Mouse (Mus musculus) heart, embryonic 16.5 days (tissue): Measurements from ENCODE around the gene Psmd9. TPM values are rescaled to one million over a fixed set of nuclear protein-coding genes. Genes with fewer than 3 reads are reported as not detected.

ENCODE experiments used
- ATAC-seq: fragments of 200-750 bp; cut with Nextera tagmentation; replicated peaks from 2 replicates; pipeline ENCODE4 v1.8.0; 2017; ENCODE audit warnings: moderate number of reproducible peaks; ENCODE audit not compliant: insufficient read depth, low FRiP score; ENCODE audit errors: extremely low read depth
- H3K27ac ChIP-seq: fragments of 300-500 bp; sonication (generic); 2 replicates; pipeline ENCODE4 v1.5.1; 2014; ENCODE audit warnings: mild to moderate bottlenecking, low read length, control low read depth, moderate library complexity
- H3K27me3 ChIP-seq: fragments of 300-500 bp; sonication (generic); 2 replicates; pipeline ENCODE4 v1.6.1; 2014; ENCODE audit warnings: low read length, mixed read lengths; ENCODE audit not compliant: control insufficient read depth, insufficient read depth
- H3K36me3 ChIP-seq: fragments of 300-500 bp; sonication (generic); 2 replicates; pipeline ENCODE4 v1.6.1; 2014; ENCODE audit not compliant: control insufficient read depth, insufficient read depth
- H3K4me1 ChIP-seq: fragments of 300-500 bp; sonication (generic); 2 replicates; pipeline ENCODE4 v1.6.1; 2014; ENCODE audit warnings: low read length, mixed read lengths; ENCODE audit not compliant: control insufficient read depth, insufficient read depth
- H3K4me2 ChIP-seq: fragments of 300-500 bp; sonication (generic); 2 replicates; pipeline ENCODE4 v1.6.1; 2014; ENCODE audit warnings: low read depth, mild to moderate bottlenecking, control low read depth, low read length
- H3K4me3 ChIP-seq: fragments of 300-500 bp; sonication (generic); 2 replicates; pipeline ENCODE4 v1.5.1; 2014; ENCODE audit warnings: mild to moderate bottlenecking, control low read depth, low read length
- H3K9ac ChIP-seq: fragments of 300-500 bp; sonication (generic); 2 replicates; pipeline ENCODE4 v1.6.1; 2014; ENCODE audit warnings: low read length, control low read depth
- H3K9me3 ChIP-seq: fragments of 300-500 bp; sonication (generic); replicated peaks from 2 replicates; pipeline ENCODE4 v1.6.1; 2016; ENCODE audit warnings: low read length; ENCODE audit not compliant: control insufficient read depth
- WGBS: fragments of 180-500 bp; shearing (Covaris S2); extraction: QIAGEN DNeasy Blood & Tissue Kit; methylation state at CpG from one replicate; pipeline ENCODE4 v1.1.7; 2014; 5-methylcytosine and 5-hydroxymethylcytosine counted together
- polyA plus RNA-seq: library from polyadenylated mRNA; unstranded; fragments of >200 nt; fragmentation: Nextera tagmentation; extraction: Ambion mirVana; gene quantifications from 2 replicates; pipeline ENCODE4 v1.2.1, GENCODE M21; 2015

The Psmd9 gene
- polyA plus RNA-seq, 1 experiment from 2014 or later: 60.0 TPM

DNA sequence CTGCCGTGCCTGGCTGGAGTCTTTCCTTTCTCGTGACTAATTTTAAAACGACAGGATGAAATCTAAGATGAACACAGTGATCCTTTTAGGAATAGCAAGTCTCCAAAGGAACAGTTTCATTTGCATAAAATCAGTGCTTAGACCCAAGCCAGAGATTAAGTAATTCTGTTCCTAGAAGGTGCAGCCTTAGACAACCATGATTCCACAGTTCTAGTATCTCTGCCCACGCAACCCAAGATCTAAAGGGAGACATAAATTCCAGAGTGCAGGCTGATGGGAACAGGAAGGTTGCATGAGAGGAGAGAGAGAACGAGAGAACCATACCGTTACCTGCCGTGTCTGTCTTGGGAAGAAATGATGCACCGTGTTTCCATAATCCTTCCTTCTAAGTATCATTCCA lies 91.5 kb downstream of the Psmd9 start:
- no peaks in the 10 kb centered on the region for H3K36me3 ChIP-seq
- H3K27ac ChIP-seq: no peak overlapping the region
- no peak overlapping the region for H3K9ac ChIP-seq
- no peaks in the 10 kb centered on the region for H3K9me3 ChIP-seq
- H3K4me3 ChIP-seq: no peak overlapping the region
- H3K4me2 ChIP-seq: no peak overlapping the region
- 82% methylated on average over 8 of the region's 8 CpGs for WGBS
- no peaks in the 10 kb centered on the region for H3K27me3 ChIP-seq
- H3K4me1 ChIP-seq: peaks cover 3% of the 10 kb centered on the region; the same call in 1 of the 2 replicates
- ATAC-seq: no peak

DNA sequence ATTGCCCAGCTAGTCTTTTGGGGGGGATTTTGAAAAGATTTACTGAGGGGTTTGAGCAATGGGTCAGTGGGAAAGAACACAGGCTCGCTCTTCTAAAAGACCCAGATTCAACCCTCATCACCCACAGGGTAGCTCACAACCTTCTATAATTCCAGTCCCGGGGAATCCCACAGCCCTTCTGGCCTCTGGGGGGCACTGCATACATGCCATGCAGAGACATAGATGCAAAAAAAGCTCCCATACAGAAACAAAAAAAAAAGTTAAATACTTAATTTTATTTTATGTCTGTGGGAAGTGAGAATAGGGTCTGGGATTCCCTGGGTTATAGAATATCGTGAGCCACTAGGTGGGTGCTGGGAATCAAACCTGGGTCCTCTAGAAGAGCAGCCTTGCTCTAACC lies 97.7 kb downstream of the Psmd9 start:
- H3K27ac ChIP-seq: no peak overlapping the region
- 80% methylated on average over 3 of the region's 3 CpGs for WGBS
- no peaks in the 10 kb centered on the region for H3K4me1 ChIP-seq
- H3K4me3 ChIP-seq: no peak overlapping the region
- ATAC-seq: no peak
- no peak overlapping the region for H3K4me2 ChIP-seq
- H3K9me3 ChIP-seq: peaks cover 2% of the 10 kb centered on the region; the same call in 1 of the 2 replicates
- H3K9ac ChIP-seq: no peak overlapping the region
- H3K36me3 ChIP-seq: no peaks in the 10 kb centered on the region
- H3K27me3 ChIP-seq: no peaks in the 10 kb centered on the region

DNA sequence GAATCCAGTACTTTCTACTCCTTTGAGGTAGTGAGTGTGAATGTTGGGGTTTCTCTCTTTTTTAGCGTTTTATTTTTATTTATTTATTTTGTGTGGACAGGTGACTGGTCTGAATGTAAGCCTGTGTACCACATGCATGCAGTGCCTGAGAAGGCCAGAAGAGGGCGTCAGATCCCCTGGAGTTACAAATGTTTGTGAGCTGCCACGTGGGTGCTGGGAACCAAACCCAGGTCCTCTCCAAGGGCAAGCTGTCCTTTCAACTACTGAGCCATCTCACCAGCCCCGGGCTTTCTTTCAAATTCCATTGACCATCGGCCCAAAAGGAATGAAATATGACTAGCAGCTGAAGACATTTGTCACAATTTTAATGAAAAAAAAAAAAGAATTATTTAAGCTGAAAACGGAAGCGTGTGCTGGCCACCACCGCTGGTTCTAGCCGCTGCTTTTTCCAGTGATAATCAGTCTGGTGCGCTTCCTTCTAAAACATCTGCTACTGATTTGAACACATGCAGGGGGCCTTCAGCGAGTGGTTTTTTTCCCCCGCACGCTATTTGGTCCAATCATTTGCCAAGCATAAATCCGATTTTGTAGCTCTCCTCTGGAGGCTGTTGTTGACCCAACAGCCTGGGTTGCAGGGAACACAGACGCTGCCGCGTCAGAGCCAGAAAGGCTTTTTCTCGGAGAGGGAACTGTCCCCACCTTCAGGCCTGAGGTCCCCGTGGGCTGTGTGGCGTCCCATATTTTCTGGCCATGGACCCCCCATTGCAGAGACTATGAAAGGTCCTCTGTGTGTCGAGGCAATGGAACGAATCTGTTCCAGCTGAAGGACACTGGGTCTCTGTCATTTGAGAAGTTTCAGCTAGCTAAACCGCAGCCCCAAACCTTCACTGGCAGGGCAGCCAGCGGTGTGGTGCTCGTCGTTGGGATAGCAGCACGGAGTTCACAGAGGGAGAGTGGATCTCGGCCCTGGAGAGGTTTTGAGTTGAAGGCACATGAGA lies 99.6 kb downstream of the Psmd9 start:
- Histone ChIP-seq H3K9me3 (peaks cover 2% of the 10 kb centered on the region; the same call in 1 of the 2 replicates), H3K9ac (no peak overlapping the region), H3K27ac (no peak overlapping the region), H3K4me2 (no peak overlapping the region), H3K27me3 (no peaks in the 10 kb centered on the region), H3K4me1 (no peaks in the 10 kb centered on the region), H3K36me3 (no peaks in the 10 kb centered on the region), H3K4me3 (no peak overlapping the region)
- WGBS: 83% methylated on average over 28 of the region's 28 CpGs
- ATAC-seq: no peak

DNA sequence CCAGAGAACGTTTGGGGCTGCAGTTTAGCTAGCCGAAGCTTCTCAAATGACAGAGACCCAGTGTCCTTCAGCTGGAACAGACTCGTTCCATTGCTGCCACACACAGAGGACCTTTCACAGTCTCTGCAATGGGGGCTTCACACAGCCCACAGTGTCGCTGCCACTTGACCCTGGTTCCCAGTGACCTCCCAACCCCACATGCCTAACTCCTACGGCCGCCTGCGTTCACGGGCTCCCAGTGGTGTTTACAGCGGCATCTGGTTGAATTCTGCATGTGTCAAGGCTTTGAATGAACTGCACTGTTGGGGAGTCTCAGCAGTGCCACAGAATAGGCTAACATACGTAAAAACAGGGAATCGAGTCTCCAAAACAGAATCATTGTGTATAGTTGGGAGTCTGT lies 101.7 kb downstream of the Psmd9 start:
- Histone ChIP-seq H3K36me3 (no peaks in the 10 kb centered on the region), H3K4me3 (no peak overlapping the region), H3K4me2 (no peak overlapping the region), H3K4me1 (no peaks in the 10 kb centered on the region), H3K27ac (no peak overlapping the region), H3K27me3 (no peaks in the 10 kb centered on the region), H3K9me3 (peaks cover 2% of the 10 kb centered on the region; the same call in 1 of the 2 replicates), H3K9ac (no peak overlapping the region)
- 73% methylated on average over 11 of the region's 11 CpGs for WGBS
- no peak for ATAC-seq

DNA sequence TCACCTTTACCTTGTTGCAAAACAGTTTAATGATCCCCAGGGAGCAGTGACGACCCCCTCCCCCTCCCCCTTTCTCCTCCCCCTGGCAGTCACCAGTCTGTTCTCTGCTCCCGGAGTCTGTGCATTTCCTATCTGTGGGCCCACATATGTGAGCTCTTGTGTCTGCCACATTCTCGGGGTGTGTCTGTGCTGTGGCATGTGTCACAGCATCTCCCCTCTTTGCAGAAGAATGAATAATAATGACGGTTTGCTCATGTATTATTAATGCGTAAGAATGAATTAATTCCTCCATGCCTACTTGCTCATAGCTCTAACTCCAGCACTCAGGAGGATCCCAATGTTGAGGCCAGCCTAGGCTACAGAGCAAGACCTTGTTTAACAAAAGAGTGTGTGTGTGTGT lies 103.7 kb downstream of the Psmd9 start:
- 76% methylated on average over 5 of the region's 5 CpGs for WGBS
- ATAC-seq: no peak

GRCm38 (mm10) chr5:123276636-123277341 lies 107.6 kb downstream of the Psmd9 start:
- Histone ChIP-seq H3K4me1 (peaks cover 10% of the 10 kb centered on the region), H3K4me2 (no peak overlapping the region), H3K4me3 (no peak overlapping the region), H3K9ac (no peak overlapping the region), H3K27ac (no peak overlapping the region; the same call in 1 of the 2 replicates), H3K27me3 (no peaks in the 10 kb centered on the region), H3K9me3 (no peaks in the 10 kb centered on the region), H3K36me3 (no peaks in the 10 kb centered on the region)
- WGBS: 72% methylated on average over 9 of the region's 9 CpGs
- ATAC-seq: no peak

More for the DNA sequence above, 103.7 kb downstream of the Psmd9 start:
- Histone ChIP-seq H3K9me3 (peaks cover 2% of the 10 kb centered on the region; the same call in 1 of the 2 replicates), H3K27ac (no peak overlapping the region), H3K27me3 (no peaks in the 10 kb centered on the region), H3K4me2 (no peak overlapping the region), H3K4me1 (peaks cover 6% of the 10 kb centered on the region), H3K9ac (no peak overlapping the region), H3K4me3 (no peak overlapping the region), H3K36me3 (no peaks in the 10 kb centered on the region)

DNA sequence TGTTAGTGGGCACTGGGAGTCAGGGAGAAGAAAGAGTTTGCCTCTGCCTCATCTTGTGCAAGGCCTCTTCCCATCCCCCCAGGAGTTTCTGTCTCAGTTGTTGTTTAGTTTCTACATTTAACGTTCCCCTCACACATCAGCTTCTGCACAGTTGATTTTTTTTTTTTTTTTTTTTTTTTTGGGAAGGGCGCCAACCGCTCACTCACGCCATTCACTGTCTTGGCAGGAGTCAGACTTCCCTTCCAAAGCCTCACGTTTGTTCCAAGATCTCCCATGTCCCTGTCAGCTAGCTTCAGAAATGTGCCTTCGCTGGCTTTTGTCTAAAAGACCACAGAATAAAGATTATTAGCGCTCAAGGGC lies 108.1 kb downstream of the Psmd9 start:
- Histone ChIP-seq H3K4me1 (peaks cover 10% of the 10 kb centered on the region), H3K27me3 (no peaks in the 10 kb centered on the region), H3K36me3 (no peaks in the 10 kb centered on the region), H3K4me3 (no peak overlapping the region), H3K9ac (no peak overlapping the region), H3K27ac (peak overlapping the region; percentile 32; the same call in 1 of the 2 replicates), H3K4me2 (no peak overlapping the region), H3K9me3 (no peaks in the 10 kb centered on the region)
- ATAC-seq: no peak
- WGBS: 29% methylated on average over 7 of the region's 7 CpGs

DNA sequence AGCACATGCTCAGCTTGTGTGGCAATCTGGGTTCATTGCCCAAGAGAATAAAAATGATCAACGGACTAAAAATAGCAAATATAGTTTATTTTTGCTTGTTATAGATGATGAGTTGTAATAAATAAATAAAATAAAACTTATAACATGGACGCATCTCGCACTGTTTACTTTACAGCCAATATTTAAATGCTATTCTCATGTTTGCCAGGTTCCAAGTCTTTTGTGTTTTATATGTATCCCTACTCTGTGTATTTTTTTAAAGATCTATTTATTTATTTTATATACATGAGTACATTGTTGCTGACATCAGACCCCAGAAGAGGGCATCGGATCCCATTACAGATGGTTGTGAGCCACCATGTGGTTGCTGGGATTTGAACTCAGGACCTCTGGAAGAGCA lies 108.5 kb downstream of the Psmd9 start:
- WGBS: 82% methylated on average over 4 of the region's 4 CpGs
- no peak for ATAC-seq
- 0 out of 2 replicates have a peak overlapping the region, but pooled peaks have one; percentile 32 for H3K27ac ChIP-seq

GRCm38 (mm10) chr5:123279248-123279647 lies 110.0 kb downstream of the Psmd9 start:
- Histone ChIP-seq H3K4me1 (peaks cover 10% of the 10 kb centered on the region), H3K4me3 (peak overlapping the region; percentile 22), H3K27me3 (no peaks in the 10 kb centered on the region), H3K9me3 (no peaks in the 10 kb centered on the region), H3K9ac (no peak overlapping the region), H3K27ac (no peak overlapping the region), H3K36me3 (no peaks in the 10 kb centered on the region), H3K4me2 (peak overlapping the region; percentile 56; the same call in 1 of the 2 replicates)
- whole genome bisulfite sequencing: 82% methylated on average over 4 of the region's 4 CpGs
- ATAC-seq: no peak

More for the DNA sequence above, 108.5 kb downstream of the Psmd9 start:
- no peak overlapping the region for H3K9ac ChIP-seq
- no peaks in the 10 kb centered on the region for H3K36me3 ChIP-seq
- H3K4me1 ChIP-seq: peaks cover 10% of the 10 kb centered on the region
- H3K27me3 ChIP-seq: no peaks in the 10 kb centered on the region
- no peaks in the 10 kb centered on the region for H3K9me3 ChIP-seq
- H3K4me2 ChIP-seq: no peak overlapping the region
- no peak overlapping the region for H3K4me3 ChIP-seq
